Mouse (Mus musculus) kidney, adult 2 months (tissue): ENCODE results near the gene Pappa. TPM values are rescaled to one million over a fixed set of nuclear protein-coding genes. Genes with fewer than 3 reads are reported as not detected.
A peak's percentile ranks its signal among the peaks of the same experiment; 100 is the strongest.

ENCODE experiments used
- DNase-seq: peaks from one replicate; pipeline ENCODE4 v3.0.0; 2021
- H3K27ac ChIP-seq: fragments of 200-500 bp; 2 replicates; pipeline ENCODE4 v1.5.1; 2012; ENCODE audit warnings: low read depth, low read length, control low read depth, inconsistent platforms; ENCODE audit not compliant: insufficient read depth
- H3K27me3 ChIP-seq: fragments of 200-500 bp; replicated peaks from 2 replicates; pipeline ENCODE4 v1.6.1; 2012; ENCODE audit warnings: mild to moderate bottlenecking, moderate library complexity, low read length, inconsistent platforms; ENCODE audit not compliant: control insufficient read depth, insufficient read depth
- H3K36me3 ChIP-seq: fragments of 200-500 bp; 2 replicates; pipeline ENCODE4 v1.6.1; 2012; ENCODE audit warnings: mild to moderate bottlenecking, moderate library complexity, low read length, inconsistent platforms; ENCODE audit not compliant: control insufficient read depth, insufficient read depth
- H3K4me1 ChIP-seq: fragments of 200-500 bp; 2 replicates; pipeline ENCODE4 v1.6.1; 2011; ENCODE audit warnings: low read length; ENCODE audit not compliant: control insufficient read depth, insufficient read depth
- H3K4me3 ChIP-seq: fragments of 200-500 bp; 2 replicates; pipeline ENCODE4 v1.5.1; 2011; ENCODE audit warnings: mild to moderate bottlenecking, low read depth, low read length, control low read depth; ENCODE audit not compliant: insufficient read depth
- CTCF ChIP-seq: fragments of 200-500 bp; conservative IDR thresholded peaks from 2 replicates; pipeline ENCODE4 v1.5.1; 2011; ENCODE audit warnings: low read depth, mild to moderate bottlenecking, control low read depth, low read length, moderate library complexity, mixed read lengths; ENCODE audit not compliant: insufficient read depth, insufficient read length
- POLR2A ChIP-seq: fragments of 200-500 bp; IDR thresholded peaks from one replicate; pipeline ENCODE4 v1.6.1; 2011; ENCODE audit warnings: low read depth, low read length, control low read depth
- WGBS: fragments of 180-500 bp; shearing (Covaris S2); methylation state at CpG from one replicate; pipeline ENCODE4 v1.1.7; 2018; 5-methylcytosine and 5-hydroxymethylcytosine counted together
- polyA plus RNA-seq: library from polyadenylated mRNA; depleted of rRNA; stranded (reverse); fragments of >200 nt; gene quantifications from 2 replicates; pipeline ENCODE4 v1.2.3, GENCODE M21; 2012

Gene Pappa
- polyA plus RNA-seq, 1 experiment: 1.4 TPM

DNA sequence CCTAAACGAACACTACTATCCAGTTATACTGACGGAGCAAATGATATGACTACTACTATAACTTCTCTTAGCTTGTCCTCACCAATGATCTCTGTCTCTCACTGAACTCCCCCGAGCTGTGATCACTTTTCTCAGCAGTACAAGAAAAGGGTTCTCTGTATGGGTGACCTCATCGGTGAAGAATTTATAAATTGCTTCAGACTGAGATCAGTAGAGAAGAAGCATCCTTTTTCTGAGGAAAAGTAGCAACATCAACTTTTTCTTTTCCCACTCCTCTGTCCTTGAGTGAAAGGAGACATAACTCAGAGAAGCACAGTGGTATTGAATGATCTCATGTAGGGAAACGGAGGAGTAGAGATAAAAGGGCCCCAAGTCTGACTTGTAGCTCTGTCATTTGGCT is 79.7 kb downstream of the Pappa start:
- no peak overlapping the region for H3K4me3 ChIP-seq
- H3K27me3 ChIP-seq: no peaks in the 10 kb centered on the region
- no peak overlapping the region for H3K27ac ChIP-seq
- H3K36me3 ChIP-seq: no peaks in the 10 kb centered on the region
- TF ChIP-seq POLR2A (no peak), CTCF (no peak)
- no peaks in the 10 kb centered on the region for H3K4me1 ChIP-seq
- DNase-seq: no peak
- WGBS: 84% methylated on average over 5 of the region's 5 CpGs

DNA sequence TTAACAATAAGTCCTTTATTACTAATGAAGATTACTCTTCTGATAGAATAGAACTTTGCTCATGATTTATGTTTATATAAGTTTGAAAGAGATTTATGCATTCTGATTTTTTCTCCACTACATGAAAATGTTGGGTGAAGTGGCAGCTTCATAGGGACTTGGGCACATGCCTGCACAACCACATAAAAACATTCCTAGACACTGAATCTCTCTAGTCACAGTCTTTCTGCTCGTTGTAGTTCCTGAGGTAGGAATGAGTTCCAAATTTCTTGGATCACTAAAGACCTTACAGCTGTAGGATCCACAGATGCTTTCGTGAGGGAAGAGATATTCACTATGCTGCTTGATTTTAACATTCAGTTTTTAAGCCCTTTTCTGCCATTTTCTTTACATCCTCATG is 81.5 kb downstream of the Pappa start:
- Histone ChIP-seq H3K36me3 (no peaks in the 10 kb centered on the region), H3K4me3 (no peak overlapping the region), H3K4me1 (no peaks in the 10 kb centered on the region), H3K27ac (no peak overlapping the region), H3K27me3 (no peaks in the 10 kb centered on the region)
- DNase-seq: no peak
- TF ChIP-seq POLR2A: no peak
- no peak for TF ChIP-seq CTCF
- WGBS: 79% methylated on average over 2 of the region's 2 CpGs

DNA sequence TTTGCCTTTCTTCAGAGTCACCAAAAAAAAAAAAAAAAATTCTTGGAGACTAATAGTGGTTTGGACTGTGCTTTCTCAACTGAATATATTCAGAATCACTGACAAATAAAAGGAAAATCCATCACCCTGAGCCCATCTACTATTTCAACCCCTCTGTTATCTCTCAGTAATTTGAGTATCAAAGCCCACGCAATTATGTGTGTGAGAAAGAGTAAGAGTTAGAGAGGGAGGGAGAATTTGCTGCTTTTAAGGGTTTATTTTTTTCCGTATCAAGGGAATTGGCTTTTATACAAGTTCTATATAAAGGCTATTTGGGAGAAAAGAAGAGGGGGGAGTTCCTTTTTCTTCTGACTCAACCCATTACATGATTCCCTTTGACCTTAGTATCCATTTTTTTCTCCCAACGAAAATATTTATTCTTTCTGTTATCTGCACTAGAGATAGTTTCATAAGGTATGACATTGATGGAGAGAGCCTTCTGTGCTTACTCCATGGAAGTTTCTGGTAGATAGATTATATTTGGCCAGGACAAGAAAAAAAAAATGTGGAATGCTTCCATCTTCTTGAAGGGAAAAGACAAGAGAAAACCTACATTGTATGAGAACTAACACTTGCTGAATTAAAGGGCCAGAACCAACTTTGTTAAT is 85.5 kb downstream of the Pappa start:
- no peaks in the 10 kb centered on the region for H3K36me3 ChIP-seq

DNA sequence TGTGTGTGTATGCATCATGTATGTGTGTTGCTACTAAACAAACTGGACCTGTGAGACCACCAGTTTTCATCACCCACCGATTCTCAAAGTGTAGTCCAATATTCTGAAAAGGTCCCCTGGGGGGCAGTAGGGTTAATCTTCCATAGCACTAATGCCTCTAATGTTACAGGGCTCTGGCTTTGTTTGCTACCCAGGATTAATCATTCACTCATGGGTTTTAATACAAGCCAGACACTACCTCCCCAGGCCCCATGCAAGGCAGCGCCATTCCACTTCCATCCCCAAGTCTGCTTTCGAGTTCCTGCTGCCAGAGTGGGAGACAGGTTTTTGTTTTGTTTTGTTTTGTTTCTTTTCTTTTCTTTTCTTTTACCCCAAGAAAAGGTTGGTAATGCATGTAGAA is 92.7 kb downstream of the Pappa start:
- Histone ChIP-seq H3K4me3 (no peak overlapping the region), H3K36me3 (no peaks in the 10 kb centered on the region), H3K27me3 (no peaks in the 10 kb centered on the region), H3K4me1 (peaks cover 6% of the 10 kb centered on the region; the same call in 1 of the 2 replicates), H3K27ac (peak overlapping the region; percentile 16)
- TF ChIP-seq CTCF: no peak
- 34% methylated on average over 3 of the region's 3 CpGs for WGBS
- DNase-seq: peak; percentile 75

More for the DNA sequence above, 85.5 kb downstream of the Pappa start:
- no peaks in the 10 kb centered on the region for H3K4me1 ChIP-seq
- WGBS: 67% methylated on average over 3 of the region's 3 CpGs
- no peak overlapping the region for H3K27ac ChIP-seq
- no peaks in the 10 kb centered on the region for H3K27me3 ChIP-seq
- TF ChIP-seq CTCF (no peak), POLR2A (no peak)
- no peak overlapping the region for H3K4me3 ChIP-seq
- no peak for DNase-seq

DNA sequence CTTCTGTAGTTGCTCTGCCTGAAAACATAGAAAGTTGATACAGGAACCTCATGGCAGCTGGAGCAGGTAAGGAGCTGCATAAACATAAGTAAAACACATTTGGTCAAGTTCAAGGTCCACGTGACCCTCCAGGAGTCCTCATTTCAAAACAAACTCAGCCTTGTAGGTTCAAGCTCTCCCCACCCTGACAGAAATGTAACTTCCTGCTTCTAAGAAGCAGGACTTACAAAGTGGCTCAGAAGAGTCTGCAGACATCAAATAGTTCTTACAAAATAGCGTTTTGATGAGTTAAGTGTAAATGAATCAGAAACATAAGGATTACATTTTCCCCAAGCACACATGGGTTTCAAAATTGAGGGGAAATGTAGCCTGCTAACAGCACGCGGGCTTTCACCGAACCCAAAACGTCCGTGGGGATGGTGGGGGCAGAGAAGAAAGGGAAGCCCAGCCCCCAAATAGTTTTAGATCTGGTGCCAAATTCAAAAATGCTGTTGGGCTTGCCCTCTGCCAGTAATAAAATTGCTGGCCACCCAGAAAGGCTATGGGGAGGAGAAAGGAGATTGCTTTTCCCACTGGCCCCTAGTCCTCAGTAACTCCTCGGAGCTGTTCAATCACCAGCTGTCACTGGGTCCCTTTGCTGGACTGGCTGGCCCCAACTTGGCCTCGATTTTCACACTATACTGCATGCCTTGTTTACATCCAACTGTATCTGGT is 93.8 kb downstream of the Pappa start:
- H3K4me3 ChIP-seq: no peak overlapping the region
- peaks cover 6% of the 10 kb centered on the region; the same call in 1 of the 2 replicates for H3K4me1 ChIP-seq
- H3K27me3 ChIP-seq: no peaks in the 10 kb centered on the region
- H3K36me3 ChIP-seq: no peaks in the 10 kb centered on the region
- H3K27ac ChIP-seq: peak overlapping the region; percentile 85
- TF ChIP-seq CTCF (no peak), POLR2A (no peak)
- DNase-seq: peak; percentile 11
- WGBS: 42% methylated on average over 9 of the region's 9 CpGs

GRCm38 (mm10) chr4:65223901-65224300 is 99.9 kb downstream of the Pappa start:
- H3K27me3 ChIP-seq: no peaks in the 10 kb centered on the region
- 91% methylated on average over 4 of the region's 4 CpGs for WGBS

DNA sequence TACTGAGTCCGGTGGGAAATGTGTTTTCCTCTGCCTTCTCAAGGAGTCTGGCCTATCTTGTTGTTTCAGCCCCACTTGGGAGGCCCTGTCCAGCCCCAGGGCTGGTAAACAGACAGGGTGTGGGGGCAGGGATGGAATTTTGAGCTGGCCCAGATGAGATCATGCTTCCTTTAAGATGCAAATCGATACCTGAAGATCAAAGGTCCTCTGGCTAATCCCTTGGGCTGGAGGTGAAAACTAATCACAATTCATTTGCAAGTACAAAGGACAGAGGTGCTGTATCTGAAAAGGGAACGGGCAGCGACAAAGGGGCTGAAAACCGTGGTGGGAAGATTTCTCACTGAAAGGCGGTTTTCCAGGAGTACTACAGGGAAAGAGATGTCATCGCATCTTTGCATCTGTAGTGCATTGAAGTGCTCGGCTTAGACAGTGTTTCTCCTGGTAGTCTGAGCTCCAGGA is 114.6 kb downstream of the Pappa start:
- no peak overlapping the region for H3K27ac ChIP-seq
- H3K27me3 ChIP-seq: no peaks in the 10 kb centered on the region
- TF ChIP-seq POLR2A (no peak), CTCF (no peak)
- DNase-seq: no peak
- H3K4me3 ChIP-seq: no peak overlapping the region
- H3K4me1 ChIP-seq: no peaks in the 10 kb centered on the region
- no peaks in the 10 kb centered on the region for H3K36me3 ChIP-seq
- 45% methylated on average over 8 of the region's 8 CpGs for WGBS

More at GRCm38 (mm10) chr4:65223901-65224300, 99.9 kb downstream of the Pappa start:
- TF ChIP-seq CTCF: no peak
- TF ChIP-seq POLR2A: no peak
- no peak overlapping the region for H3K4me3 ChIP-seq
- H3K27ac ChIP-seq: no peak overlapping the region
- no peaks in the 10 kb centered on the region for H3K36me3 ChIP-seq
- H3K4me1 ChIP-seq: no peaks in the 10 kb centered on the region
- no peak for DNase-seq
